ENCODE assay signal across 10 mouse cellular contexts in the genomic region with DNA sequence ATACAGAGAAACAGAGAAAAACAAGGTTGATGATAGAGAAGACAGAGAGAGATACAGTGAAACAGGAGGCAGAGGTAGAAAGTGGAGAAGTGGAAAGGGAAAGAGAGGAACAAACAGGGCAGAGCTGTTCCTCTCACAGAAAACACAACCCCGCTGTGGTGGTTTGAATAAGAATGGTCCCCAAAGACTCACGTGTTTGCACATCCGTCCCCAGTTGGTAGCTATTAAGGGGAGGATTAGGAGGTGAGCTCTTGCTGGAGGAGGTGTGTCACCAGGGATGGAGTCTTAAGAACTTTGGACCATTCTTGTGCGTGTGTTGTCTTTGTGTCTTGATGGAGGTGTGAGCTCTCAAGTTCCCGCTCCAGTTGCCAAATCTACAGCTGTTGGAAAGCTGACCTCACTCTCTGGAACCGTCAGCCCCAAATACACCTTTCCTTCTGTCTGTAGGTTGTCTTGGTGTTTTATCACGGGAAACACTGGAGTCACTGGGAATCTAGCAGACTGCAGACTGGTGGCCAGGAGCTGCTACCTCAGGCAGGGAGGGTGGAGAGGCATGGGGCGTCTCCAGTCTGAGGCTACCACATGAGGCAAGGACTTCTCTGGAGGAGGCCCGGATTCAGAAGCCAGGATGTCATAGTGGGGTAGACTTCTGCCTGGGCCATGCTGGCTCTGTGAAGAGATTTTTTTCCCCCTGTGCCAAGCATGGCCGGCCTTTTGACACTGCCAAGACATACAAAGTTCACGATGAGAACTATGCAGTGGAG.
A peak's percentile ranks its signal among the peaks of the same experiment; 100 is the strongest.
DNase-seq lines count a peak whose midpoint lies in the region; ATAC-seq and TF ChIP-seq lines count a peak whose summit lies in the region.
"Had no signal": no experiment of that assay in that cellular context is flagged by ENCODE, and none has a peak within 500 bp of the region (broad histone marks: within the 10 kb centered on the region; RNA-seq: fewer than 3 reads in every experiment).

No protein-coding gene starts in this region.

- 0 out of 2 replicates have a peak, but pooled peaks cover 4% of the 10 kb centered on the region for H3K9me3 ChIP-seq in midbrain, embryonic 10.5 days (replicated peaks)
- no peaks in the 10 kb centered on the region for H3K9me3 ChIP-seq in midbrain, embryonic 16.5 days (replicated peaks; ENCODE audit: control insufficient read depth, low read length, poor library complexity, severe bottlenecking)
- H3K9me3 ChIP-seq in intestine, embryonic 14.5 days (ENCODE audit: control insufficient read depth, low read length), result no peaks in the 10 kb centered on the region
- no peaks in the 10 kb centered on the region for H3K9me3 ChIP-seq in neural tube, embryonic 15.5 days (replicated peaks)

- H3K4me2 ChIP-seq in midbrain, embryonic 16.5 days (ENCODE audit: low read length), result no peak overlapping the region
- H3K4me2 ChIP-seq in intestine, embryonic 14.5 days (ENCODE audit: low read length), result no peak overlapping the region; the same call in 1 of the 2 replicates
- H3K4me2 ChIP-seq in neural tube, embryonic 15.5 days, result peak overlapping the region; percentile 60; the same call in 1 of the 2 replicates

- no peak for ATAC-seq in midbrain, embryonic 16.5 days
- ATAC-seq in intestine, embryonic 14.5 days (replicated peaks; ENCODE audit: low FRiP score, low TSS enrichment, low read depth), result no peak
- ATAC-seq in neural tube, embryonic 15.5 days (ENCODE audit: low FRiP score), result no peak

- 6% methylated on average over 11 of the region's 11 CpGs for WGBS in midbrain, embryonic 10.5 days
- 15% methylated on average over 11 of the region's 11 CpGs for WGBS in midbrain, embryonic 16.5 days
- WGBS in intestine, embryonic 14.5 days, result 23% methylated on average over 11 of the region's 11 CpGs
- WGBS in neural tube, embryonic 15.5 days, result 21% methylated on average over 11 of the region's 11 CpGs

- DNase-seq in gastrocnemius, adult 2 months, result no peak
- DNase-seq in gastrocnemius, postnatal 36 days, result no peak
- no peak for DNase-seq in midbrain, embryonic 10.5 days (ENCODE audit: low spot score)
- no peak for DNase-seq in intestine, embryonic 14.5 days (ENCODE audit: low spot score)
- no peak for DNase-seq in layer of hippocampus, adult 11-12 months (ENCODE audit: low spot score)
- DNase-seq in layer of hippocampus, postnatal 14 days (ENCODE audit: low spot score in 2 of 2), result no peak

- H3K4me3 ChIP-seq in gastrocnemius, adult 2 months, result peak overlapping the region; percentile 69
- peak overlapping the region; percentile 50; the same call in 1 of the 2 replicates for H3K4me3 ChIP-seq in midbrain, embryonic 10.5 days
- H3K4me3 ChIP-seq in midbrain, embryonic 16.5 days (ENCODE audit: low read depth, low read length), result no peak overlapping the region
- peak overlapping the region; percentile 23; the same call in 1 of the 2 replicates for H3K4me3 ChIP-seq in intestine, embryonic 14.5 days (ENCODE audit: low read depth, low read length)
- H3K4me3 ChIP-seq in neural tube, embryonic 15.5 days (replicated peaks), result no peak overlapping the region

- H3K9ac ChIP-seq in midbrain, embryonic 16.5 days (ENCODE audit: low read depth, low read length), result no peak overlapping the region
- no peak overlapping the region for H3K9ac ChIP-seq in intestine, embryonic 14.5 days (ENCODE audit: low read length)
- no peak overlapping the region for H3K9ac ChIP-seq in neural tube, embryonic 15.5 days (replicated peaks)
- H3K9ac ChIP-seq: liver, embryonic 14.5 days had no signal

- peaks cover 65% of the 10 kb centered on the region for H3K4me1 ChIP-seq in midbrain, embryonic 10.5 days
- H3K4me1 ChIP-seq in midbrain, embryonic 16.5 days (ENCODE audit: control insufficient read depth, insufficient read depth, low read length), result peaks cover 38% of the 10 kb centered on the region
- H3K4me1 ChIP-seq in intestine, embryonic 14.5 days (replicated peaks; ENCODE audit: control insufficient read depth, insufficient read depth, low read length), result peaks cover 27% of the 10 kb centered on the region
- H3K4me1 ChIP-seq in neural tube, embryonic 15.5 days, result peaks cover 53% of the 10 kb centered on the region

- no peak for TF ChIP-seq CTCF in gastrocnemius, adult 2 months (IDR thresholded peaks at IDR 0.05)

- H3K36me3 ChIP-seq in midbrain, embryonic 10.5 days, result no peaks in the 10 kb centered on the region
- H3K36me3 ChIP-seq in midbrain, embryonic 16.5 days (ENCODE audit: control insufficient read depth, insufficient read depth, low read length), result no peaks in the 10 kb centered on the region
- no peaks in the 10 kb centered on the region for H3K36me3 ChIP-seq in intestine, embryonic 14.5 days (ENCODE audit: control insufficient read depth, insufficient read depth, low read length)
- no peaks in the 10 kb centered on the region for H3K36me3 ChIP-seq in neural tube, embryonic 15.5 days

- peak overlapping the region; percentile 62 for H3K27ac ChIP-seq in gastrocnemius, adult 2 months
- peak overlapping the region; percentile 23; the same call in 1 of the 2 replicates for H3K27ac ChIP-seq in midbrain, embryonic 10.5 days (replicated peaks)
- H3K27ac ChIP-seq in midbrain, embryonic 16.5 days (ENCODE audit: low read length), result no peak overlapping the region; the same call in 1 of the 2 replicates
- H3K27ac ChIP-seq in intestine, embryonic 14.5 days (ENCODE audit: low read depth), result no peak overlapping the region
- H3K27ac ChIP-seq in neural tube, embryonic 15.5 days (replicated peaks), result peak overlapping the region; percentile 73; the same call in 1 of the 2 replicates
- H3K27ac ChIP-seq: liver, embryonic 14.5 days had no signal

- H3K27me3 ChIP-seq in midbrain, embryonic 10.5 days (ENCODE audit: low read depth, poor library complexity, severe bottlenecking), result peaks cover 94% of the 10 kb centered on the region
- H3K27me3 ChIP-seq in midbrain, embryonic 16.5 days (ENCODE audit: control insufficient read depth, insufficient read depth, low read depth, low read length), result no peaks in the 10 kb centered on the region
- peaks cover 32% of the 10 kb centered on the region for H3K27me3 ChIP-seq in intestine, embryonic 14.5 days (replicated peaks; ENCODE audit: control insufficient read depth, insufficient read depth, low read length)
- H3K27me3 ChIP-seq in neural tube, embryonic 15.5 days (replicated peaks), result peaks cover 18% of the 10 kb centered on the region; the same call in 1 of the 2 replicates
- H3K27me3 ChIP-seq: Patski had no signal

- intact Hi-C loops in gastrocnemius, adult 2 months (cut with DNase I), result no loop called here
- intact Hi-C loops in gastrocnemius, postnatal 36 days (cut with DNase I), result no loop called here

Comparison
In these comparisons a context has a peak if more than half of its experiments do, and no peak if none do; other contexts are left out.
1. H3K27ac ChIP-seq: peak in gastrocnemius, adult 2 months (single experiment), midbrain, embryonic 10.5 days (single experiment) and neural tube, embryonic 15.5 days (single experiment); none in midbrain, embryonic 16.5 days (single experiment) and intestine, embryonic 14.5 days (single experiment).
2. H3K4me3 ChIP-seq: peak in gastrocnemius, adult 2 months (single experiment), midbrain, embryonic 10.5 days (single experiment) and intestine, embryonic 14.5 days (single experiment); none in midbrain, embryonic 16.5 days (single experiment) and neural tube, embryonic 15.5 days (single experiment).